In the genomic region with DNA sequence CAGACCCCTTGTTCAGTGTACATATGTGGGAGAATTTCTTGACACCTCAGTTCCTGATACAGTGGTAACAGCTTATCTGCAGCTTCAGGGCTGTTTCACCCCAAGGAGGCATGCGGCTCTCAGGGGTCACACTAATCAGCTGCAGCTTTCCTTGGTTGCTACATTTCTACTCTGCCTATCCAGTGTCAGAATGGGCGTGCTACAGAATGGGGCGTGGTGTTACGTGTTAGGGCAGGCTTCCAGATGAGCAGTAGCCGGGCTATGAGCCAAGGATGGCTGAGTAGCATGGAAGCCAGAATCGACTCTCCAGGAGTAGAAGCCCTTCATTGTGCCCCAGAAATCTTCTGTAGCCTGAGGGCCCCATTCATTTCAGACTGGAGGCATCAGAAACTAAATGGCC, we compare ENCODE assay signal across 8 mouse cellular contexts. TPM values are rescaled to one million over a fixed set of nuclear protein-coding genes. Genes with fewer than 3 reads are reported as not detected.
A peak's percentile ranks its signal among the peaks of the same experiment; 100 is the strongest.
DNase-seq lines count a peak whose midpoint lies in the region; ATAC-seq and TF ChIP-seq lines count a peak whose summit lies in the region.

No protein-coding gene starts in this region.

- H3K9ac ChIP-seq in forebrain, embryonic 13.5 days: no peak overlapping the region
- no peak overlapping the region for H3K9ac ChIP-seq in midbrain, embryonic 11.5 days (ENCODE audit: low read length)
- H3K9ac ChIP-seq in lung, postnatal 0 days (replicated peaks; ENCODE audit: low read depth): no peak overlapping the region

- ATAC-seq in forebrain, embryonic 13.5 days: peak; percentile 71; the same call in 1 of the 2 replicates
- ATAC-seq in midbrain, embryonic 11.5 days (ENCODE audit: low FRiP score): no peak
- peak; percentile 74 for ATAC-seq in erythroid progenitor cell, adult 5-6 weeks (replicated peaks; ENCODE audit: low FRiP score, poor library complexity, severe bottlenecking)
- ATAC-seq in lung, postnatal 0 days: peak; percentile 76
- no peak for ATAC-seq in cerebellum, adult (ENCODE audit: insufficient number of reproducible peaks, low FRiP score, low TSS enrichment)

- no peaks in the 10 kb centered on the region for H3K9me3 ChIP-seq in forebrain, embryonic 13.5 days (replicated peaks)
- no peaks in the 10 kb centered on the region for H3K9me3 ChIP-seq in forebrain, embryonic 10.5 days
- H3K9me3 ChIP-seq in midbrain, embryonic 11.5 days (ENCODE audit: control insufficient read depth, low read length): no peaks in the 10 kb centered on the region
- H3K9me3 ChIP-seq in midbrain, embryonic 10.5 days (replicated peaks): no peaks in the 10 kb centered on the region
- no peaks in the 10 kb centered on the region for H3K9me3 ChIP-seq in lung, postnatal 0 days (ENCODE audit: low read length)

- H3K36me3 ChIP-seq in forebrain, embryonic 13.5 days (ENCODE audit: poor library complexity, severe bottlenecking): no peaks in the 10 kb centered on the region
- H3K36me3 ChIP-seq in forebrain, embryonic 10.5 days (replicated peaks): no peaks in the 10 kb centered on the region
- H3K36me3 ChIP-seq in midbrain, embryonic 11.5 days (ENCODE audit: control insufficient read depth, insufficient read depth, low read length): no peaks in the 10 kb centered on the region
- H3K36me3 ChIP-seq in midbrain, embryonic 10.5 days: no peaks in the 10 kb centered on the region
- H3K36me3 ChIP-seq in lung, postnatal 0 days (ENCODE audit: insufficient read depth, low read length): no peaks in the 10 kb centered on the region

- 56% methylated on average over 6 of the region's 6 CpGs for WGBS in forebrain, embryonic 13.5 days
- WGBS in forebrain, embryonic 10.5 days: 76% methylated on average over 6 of the region's 6 CpGs
- 81% methylated on average over 6 of the region's 6 CpGs for WGBS in midbrain, embryonic 11.5 days
- WGBS in midbrain, embryonic 10.5 days: 83% methylated on average over 6 of the region's 6 CpGs
- WGBS in lung, postnatal 0 days: 23% methylated on average over 6 of the region's 6 CpGs

- DNase-seq in forebrain, embryonic 10.5 days (ENCODE audit: extremely low spot score, low spot score): no peak
- peak; percentile 26 for DNase-seq in midbrain, embryonic 11.5 days (ENCODE audit: low spot score, missing footprints)
- no peak for DNase-seq in midbrain, embryonic 10.5 days (ENCODE audit: low spot score)
- peak; percentile 72 for DNase-seq in lung, postnatal 0 days (ENCODE audit: low spot score)
- DNase-seq in spleen, adult 18-20 months: no peak

- no peak overlapping the region for H3K4me3 ChIP-seq in forebrain, embryonic 13.5 days
- H3K4me3 ChIP-seq in forebrain, embryonic 10.5 days: no peak overlapping the region
- no peak overlapping the region for H3K4me3 ChIP-seq in midbrain, embryonic 11.5 days (ENCODE audit: low read depth, low read length)
- no peak overlapping the region for H3K4me3 ChIP-seq in midbrain, embryonic 10.5 days
- H3K4me3 ChIP-seq in lung, postnatal 0 days (ENCODE audit: low read depth, low read length): no peak overlapping the region

- TF ChIP-seq CTCF in lung, postnatal 0 days (IDR thresholded peaks at IDR 0.05): no peak

- H3K27me3 ChIP-seq in forebrain, embryonic 13.5 days: no peaks in the 10 kb centered on the region
- H3K27me3 ChIP-seq in forebrain, embryonic 10.5 days (ENCODE audit: poor library complexity, severe bottlenecking): no peaks in the 10 kb centered on the region
- H3K27me3 ChIP-seq in midbrain, embryonic 11.5 days (ENCODE audit: control insufficient read depth, insufficient read depth, low read length): no peaks in the 10 kb centered on the region
- no peaks in the 10 kb centered on the region for H3K27me3 ChIP-seq in midbrain, embryonic 10.5 days (ENCODE audit: low read depth, poor library complexity, severe bottlenecking)
- no peaks in the 10 kb centered on the region for H3K27me3 ChIP-seq in lung, postnatal 0 days (replicated peaks; ENCODE audit: insufficient read depth, low read length)

- peaks cover 8% of the 10 kb centered on the region; the same call in 1 of the 2 replicates for H3K4me1 ChIP-seq in forebrain, embryonic 13.5 days
- H3K4me1 ChIP-seq in forebrain, embryonic 10.5 days: no peaks in the 10 kb centered on the region
- no peaks in the 10 kb centered on the region for H3K4me1 ChIP-seq in midbrain, embryonic 11.5 days (ENCODE audit: control insufficient read depth, insufficient read depth, low read length)
- H3K4me1 ChIP-seq in midbrain, embryonic 10.5 days: no peaks in the 10 kb centered on the region
- H3K4me1 ChIP-seq in lung, postnatal 0 days (ENCODE audit: insufficient read depth, low read depth, low read length): no peaks in the 10 kb centered on the region

- TF ChIP-seq EP300 in lung, postnatal 0 days (IDR thresholded peaks at IDR 0.05): no peak

- no peak overlapping the region for H3K27ac ChIP-seq in forebrain, embryonic 13.5 days
- H3K27ac ChIP-seq in forebrain, embryonic 10.5 days: no peak overlapping the region
- no peak overlapping the region for H3K27ac ChIP-seq in midbrain, embryonic 11.5 days (ENCODE audit: low read depth, low read length)
- no peak overlapping the region for H3K27ac ChIP-seq in midbrain, embryonic 10.5 days (replicated peaks)
- H3K27ac ChIP-seq in lung, postnatal 0 days (ENCODE audit: low read length): no peak overlapping the region

- no peak overlapping the region for H3K4me2 ChIP-seq in forebrain, embryonic 13.5 days
- no peak overlapping the region for H3K4me2 ChIP-seq in midbrain, embryonic 11.5 days
- no peak overlapping the region for H3K4me2 ChIP-seq in lung, postnatal 0 days (replicated peaks; ENCODE audit: low read depth, low read length)

RNA-seq across cellular contexts. Expression of gene Mki67, which starts 32.8 kb away (rescaled TPM):
- 40.4 and 40.9 TPM in 2 replicates for polyA plus RNA-seq in forebrain, embryonic 13.5 days (2015; fragmentation: Nextera tagmentation; extraction: Ambion mirVana)
- polyA plus RNA-seq in forebrain, embryonic 10.5 days (2016; fragmentation: Nextera tagmentation; extraction: Ambion mirVana): 50.9 and 53.4 TPM in 2 replicates
- 62.2 and 64.4 TPM in 2 replicates for polyA plus RNA-seq in midbrain, embryonic 11.5 days (2014; fragmentation: Nextera tagmentation; extraction: Ambion mirVana)
- 43.3 and 47.1 TPM in 2 replicates for polyA plus RNA-seq in midbrain, embryonic 10.5 days (2016; fragmentation: Nextera tagmentation; extraction: Ambion mirVana)
- total RNA-seq in erythroid progenitor cell, adult 5-6 weeks (2015; ENCODE audit: low replicate concordance): 3,888 and 3,969 TPM in 2 replicates
- total RNA-seq in erythroid progenitor cell, adult 5-6 weeks (2017; ENCODE audit: low replicate concordance): 4,642 and 5,347 TPM in 2 replicates
- 2.8 and 4.7 TPM in 2 replicates for polyA plus RNA-seq in lung, postnatal 0 days (2015; fragmentation: Nextera tagmentation; extraction: Ambion mirVana)

Comparison
In these comparisons a context has a peak if more than half of its experiments do, and no peak if none do; other contexts are left out.
1. DNase-seq: peak in midbrain, embryonic 11.5 days (single experiment) and lung, postnatal 0 days (single experiment); none in forebrain, embryonic 10.5 days (single experiment), midbrain, embryonic 10.5 days (single experiment) and spleen, adult 18-20 months (0 of 2).
2. ATAC-seq: peak in forebrain, embryonic 13.5 days (single experiment), erythroid progenitor cell, adult 5-6 weeks (single experiment) and lung, postnatal 0 days (single experiment); none in midbrain, embryonic 11.5 days (single experiment) and cerebellum, adult (single experiment).